Mouse (Mus musculus) embryonic fibroblast, embryonic 13.5 days (primary cell): ENCODE data around the gene Atrnl1. TPM values are rescaled to one million over a fixed set of nuclear protein-coding genes. Genes with fewer than 3 reads are reported as not detected.

ENCODE experiments used
- H3K27ac ChIP-seq: 2 replicates; pipeline ENCODE4 v1.5.1; 2012; ENCODE audit warnings: low read length, control low read depth, inconsistent platforms; ENCODE audit not compliant: insufficient read depth
- H3K4me1 ChIP-seq: 2 replicates; pipeline ENCODE4 v1.6.1; 2011; ENCODE audit warnings: low read length; ENCODE audit not compliant: control insufficient read depth, insufficient read depth
- H3K4me3 ChIP-seq: 2 replicates; pipeline ENCODE4 v1.5.1; 2011; ENCODE audit warnings: mild to moderate bottlenecking, control low read depth, low read length; ENCODE audit not compliant: insufficient read depth
- CTCF ChIP-seq: IDR thresholded peaks from 2 replicates; pipeline ENCODE4 v1.5.1; 2011; ENCODE audit warnings: mild to moderate bottlenecking, control low read depth, low read length, moderate library complexity, borderline replicate concordance; ENCODE audit not compliant: insufficient read depth
- POLR2A ChIP-seq: IDR thresholded peaks from 2 replicates; pipeline ENCODE4 v1.6.1; 2011; ENCODE audit warnings: low read depth, mild to moderate bottlenecking, control low read depth, low read length, moderate library complexity
- polyA plus RNA-seq: library from polyadenylated mRNA; stranded (reverse); fragments of >200 nt; gene quantifications from 2 replicates; pipeline ENCODE4 v1.2.4, GENCODE M21; 2011; ENCODE audit warnings: low read depth; ENCODE audit not compliant: missing spikeins, insufficient read length

The Atrnl1 gene
- polyA plus RNA-seq, 1 experiment: 29.4 TPM

- Histone ChIP-seq H3K4me3 (no peak overlapping the region), H3K27ac (no peak overlapping the region), H3K4me1 (no peaks in the 10 kb centered on the region)
- TF ChIP-seq CTCF: no peak
- no peak for TF ChIP-seq POLR2A
These were observed 481.1 kb downstream of the Atrnl1 start for GRCm38 (mm10) chr19:58091911-58092310.

GRCm38 (mm10) chr19:58094781-58095543 lies 484.1 kb downstream of the Atrnl1 start:
- H3K27ac ChIP-seq: no peak overlapping the region
- TF ChIP-seq POLR2A: no peak
- no peak for TF ChIP-seq CTCF
- no peaks in the 10 kb centered on the region for H3K4me1 ChIP-seq
- no peak overlapping the region for H3K4me3 ChIP-seq

- Histone ChIP-seq H3K4me1 (no peaks in the 10 kb centered on the region), H3K4me3 (no peak overlapping the region), H3K27ac (no peak overlapping the region)
- TF ChIP-seq POLR2A (no peak), CTCF (no peak)
These were observed 484.9 kb downstream of the Atrnl1 start for GRCm38 (mm10) chr19:58095776-58096175.

GRCm38 (mm10) chr19:58097195-58097594 lies 486.4 kb downstream of the Atrnl1 start:
- Histone ChIP-seq H3K27ac (no peak overlapping the region), H3K4me3 (no peak overlapping the region)
- TF ChIP-seq CTCF (no peak), POLR2A (no peak)

GRCm38 (mm10) chr19:58099539-58099938 lies 488.7 kb downstream of the Atrnl1 start:
- TF ChIP-seq CTCF (no peak), POLR2A (no peak)
- Histone ChIP-seq H3K27ac (no peak overlapping the region), H3K4me1 (peaks cover 3% of the 10 kb centered on the region; the same call in 1 of the 2 replicates)

More at GRCm38 (mm10) chr19:58097195-58097594, 486.4 kb downstream of the Atrnl1 start:
- no peaks in the 10 kb centered on the region for H3K4me1 ChIP-seq

GRCm38 (mm10) chr19:58100381-58100780 lies 489.5 kb downstream of the Atrnl1 start:
- Histone ChIP-seq H3K4me1 (peaks cover 6% of the 10 kb centered on the region), H3K27ac (no peak overlapping the region), H3K4me3 (no peak overlapping the region)
- no peak for TF ChIP-seq POLR2A
- no peak for TF ChIP-seq CTCF

More at GRCm38 (mm10) chr19:58099539-58099938, 488.7 kb downstream of the Atrnl1 start:
- no peak overlapping the region for H3K4me3 ChIP-seq

- Histone ChIP-seq H3K27ac (peak overlapping the region; percentile 73), H3K4me3 (no peak overlapping the region), H3K4me1 (peaks cover 9% of the 10 kb centered on the region)
- no peak for TF ChIP-seq CTCF
- TF ChIP-seq POLR2A: no peak
These were observed 493.7 kb downstream of the Atrnl1 start for GRCm38 (mm10) chr19:58104544-58104943.

- peaks cover 9% of the 10 kb centered on the region for H3K4me1 ChIP-seq
- no peak overlapping the region for H3K27ac ChIP-seq
- TF ChIP-seq POLR2A (no peak), CTCF (no peak)
- no peak overlapping the region for H3K4me3 ChIP-seq
These were observed 496.8 kb downstream of the Atrnl1 start for GRCm38 (mm10) chr19:58107632-58108031.

- H3K4me3 ChIP-seq: no peak overlapping the region
- no peak for TF ChIP-seq POLR2A
- TF ChIP-seq CTCF: no peak
- H3K4me1 ChIP-seq: peaks cover 2% of the 10 kb centered on the region
- no peak overlapping the region for H3K27ac ChIP-seq
These were observed 499.7 kb downstream of the Atrnl1 start for GRCm38 (mm10) chr19:58110491-58110890.

GRCm38 (mm10) chr19:58111291-58111690 lies 500.5 kb downstream of the Atrnl1 start:
- no peak overlapping the region for H3K27ac ChIP-seq
- H3K4me3 ChIP-seq: no peak overlapping the region
- no peaks in the 10 kb centered on the region for H3K4me1 ChIP-seq
- no peak for TF ChIP-seq CTCF
